Mouse (Mus musculus) spleen, postnatal 10 days (tissue): Measurements from ENCODE around the gene 2810408A11Rik.
A peak's percentile ranks its signal among the peaks of the same experiment; 100 is the strongest.
"Not testable (repeated sequence)": the region's sequence is repeated elsewhere in the genome, so short reads cannot be mapped to it uniquely, and the experiment has no call there.

ENCODE experiments used
- DNase-seq, 2 experiments: peaks; one replicate each; pipeline ENCODE4 v3.0.0; 2021 to 2022; ENCODE audit warnings: low spot score in 2 of 2

The 2810408A11Rik gene

GRCm38 (mm10) chr11:69931769-69932168 lies 31.0 kb upstream of the 2810408A11Rik start:
- no peak for DNase-seq

- DNase-seq, result no peak
Measured at GRCm38 (mm10) chr11:69930967-69931537, 30.3 kb upstream of the 2810408A11Rik start.

- not testable (repeated sequence) for DNase-seq
Measured at GRCm38 (mm10) chr11:69930176-69930575, 29.4 kb upstream of the 2810408A11Rik start.

- DNase-seq, result no peak
Measured at GRCm38 (mm10) chr11:69929712-69930111, 28.9 kb upstream of the 2810408A11Rik start.

- DNase-seq, result no peak
Measured at GRCm38 (mm10) chr11:69927501-69927900, 26.7 kb upstream of the 2810408A11Rik start.

- no peak for DNase-seq
Measured at GRCm38 (mm10) chr11:69922796-69923195, 22.0 kb upstream of the 2810408A11Rik start.

- no peak for DNase-seq
Measured at GRCm38 (mm10) chr11:69922012-69922756, 21.4 kb upstream of the 2810408A11Rik start.

GRCm38 (mm10) chr11:69921114-69922011 lies 20.6 kb upstream of the 2810408A11Rik start, which contains the start of gene Eif5a:
Eif5a (minus strand) TSS chr11:69921958.
- DNase-seq, result peak; percentile 100

- DNase-seq, result peak in 1 of 2 experiments; percentile 66
Measured at GRCm38 (mm10) chr11:69920266-69921031, 19.7 kb upstream of the 2810408A11Rik start.

- DNase-seq, result peak; percentile 88 to 94
Measured at GRCm38 (mm10) chr11:69919661-69920265, 19.0 kb upstream of the 2810408A11Rik start.

- DNase-seq, result peak in 1 of 2 experiments; percentile 31
Measured at GRCm38 (mm10) chr11:69919053-69919452, 18.3 kb upstream of the 2810408A11Rik start.

- no peak for DNase-seq
Measured at GRCm38 (mm10) chr11:69918118-69918517, 17.3 kb upstream of the 2810408A11Rik start.

GRCm38 (mm10) chr11:69917379-69917948 lies 16.7 kb upstream of the 2810408A11Rik start:
- peak in 1 of 2 experiments; percentile 23 for DNase-seq

- DNase-seq, result peak in 1 of 2 experiments; percentile 40
Measured at GRCm38 (mm10) chr11:69916652-69917378, 16.0 kb upstream of the 2810408A11Rik start.

- peak; percentile 59 to 62 for DNase-seq
Measured at GRCm38 (mm10) chr11:69915667-69916627, 15.2 kb upstream of the 2810408A11Rik start.

GRCm38 (mm10) chr11:69914917-69915430 lies 14.2 kb upstream of the 2810408A11Rik start:
- peak in 1 of 2 experiments; percentile 35 for DNase-seq

GRCm38 (mm10) chr11:69914372-69914764 lies 13.6 kb upstream of the 2810408A11Rik start:
- DNase-seq, result peak in 1 of 2 experiments; percentile 66
